Mouse (Mus musculus): Measurements from ENCODE around the gene Mrps17. TPM values are rescaled to one million over a fixed set of nuclear protein-coding genes. Genes with fewer than 3 reads are reported as not detected.

Gene Mrps17
- polyA plus RNA-seq, 1 experiment, result 90.6 TPM

- Histone ChIP-seq H3K4me1 (ENCODE audit: control insufficient read depth, insufficient read depth, low read length) (no peaks in the 10 kb centered on the region), H3K27me3 (ENCODE audit: control insufficient read depth, insufficient read depth, low read length) (no peaks in the 10 kb centered on the region), H3K4me3 (replicated peaks; ENCODE audit: insufficient read depth, low read depth, low read length) (no peak overlapping the region), H3K27ac (ENCODE audit: insufficient read depth, low read length) (no peak overlapping the region)
- WGBS, result 95% methylated on average over 20 of the region's 20 CpGs
- DNase-seq, result no peak
- TF ChIP-seq CTCF (IDR thresholded peaks at IDR 0.05; ENCODE audit: borderline replicate concordance, insufficient read depth, low read depth, low read length) (no peak), POLR2A (IDR thresholded peaks at IDR 0.05; ENCODE audit: borderline replicate concordance, insufficient read depth, low read length) (no peak)
These were observed 41.6 kb downstream of the Mrps17 start for GRCm38 (mm10) chr5:129756886-129757285.

- H3K27ac ChIP-seq (ENCODE audit: insufficient read depth, low read length), result no peak overlapping the region
- no peak overlapping the region for H3K4me3 ChIP-seq (replicated peaks; ENCODE audit: insufficient read depth, low read depth, low read length)
- no peaks in the 10 kb centered on the region for H3K4me1 ChIP-seq (ENCODE audit: control insufficient read depth, insufficient read depth, low read length)
- no peak for DNase-seq
- no peaks in the 10 kb centered on the region for H3K27me3 ChIP-seq (ENCODE audit: control insufficient read depth, insufficient read depth, low read length)
- WGBS, result 91% methylated on average over 13 of the region's 13 CpGs
- no peak for TF ChIP-seq POLR2A (IDR thresholded peaks at IDR 0.05; ENCODE audit: borderline replicate concordance, insufficient read depth, low read length)
- no peak for TF ChIP-seq CTCF (IDR thresholded peaks at IDR 0.05; ENCODE audit: borderline replicate concordance, insufficient read depth, low read depth, low read length)
These were observed 44.7 kb downstream of the Mrps17 start for GRCm38 (mm10) chr5:129759929-129760480.

GRCm38 (mm10) chr5:129761865-129762540 is 46.7 kb downstream of the Mrps17 start:
- H3K27me3 ChIP-seq (ENCODE audit: control insufficient read depth, insufficient read depth, low read length), result no peaks in the 10 kb centered on the region
- H3K27ac ChIP-seq (ENCODE audit: insufficient read depth, low read length), result peak overlapping the region; percentile 25; the same call in 1 of the 2 replicates
- no peaks in the 10 kb centered on the region for H3K4me1 ChIP-seq (ENCODE audit: control insufficient read depth, insufficient read depth, low read length)
- WGBS, result 34% methylated on average over 18 of the region's 18 CpGs
- peak in 1 of 2 experiments; percentile 42 for DNase-seq
- TF ChIP-seq CTCF (IDR thresholded peaks at IDR 0.05; ENCODE audit: borderline replicate concordance, insufficient read depth, low read depth, low read length) (no peak), POLR2A (IDR thresholded peaks at IDR 0.05; ENCODE audit: borderline replicate concordance, insufficient read depth, low read length) (no peak)
- no peak overlapping the region for H3K4me3 ChIP-seq (replicated peaks; ENCODE audit: insufficient read depth, low read depth, low read length)

GRCm38 (mm10) chr5:129770443-129771355 is 55.4 kb downstream of the Mrps17 start:
- WGBS, result 80% methylated on average over 23 of the region's 23 CpGs
- H3K27ac ChIP-seq (ENCODE audit: insufficient read depth, low read length), result no peak overlapping the region
- H3K27me3 ChIP-seq (ENCODE audit: control insufficient read depth, insufficient read depth, low read length), result no peaks in the 10 kb centered on the region
- H3K4me3 ChIP-seq (replicated peaks; ENCODE audit: insufficient read depth, low read depth, low read length), result no peak overlapping the region
- H3K4me1 ChIP-seq (ENCODE audit: control insufficient read depth, insufficient read depth, low read length), result no peaks in the 10 kb centered on the region
- DNase-seq, result no peak
- TF ChIP-seq CTCF (IDR thresholded peaks at IDR 0.05; ENCODE audit: borderline replicate concordance, insufficient read depth, low read depth, low read length) (no peak), POLR2A (IDR thresholded peaks at IDR 0.05; ENCODE audit: borderline replicate concordance, insufficient read depth, low read length) (no peak)

Other genes with a start within 250 kb of the Mrps17 start
- 191 and 194 TPM in 2 replicates for gene Sfswap, start 214.3 kb upstream of the Mrps17 start, polyA plus RNA-seq (2012; rRNA removed)
- gene Mmp17, start 131.3 kb upstream of the Mrps17 start, polyA plus RNA-seq (2012; rRNA removed), result 22.8 and 25.2 TPM in 2 replicates
- 5.0 and 5.5 TPM in 2 replicates for gene Zfp11, start 45.4 kb upstream of the Mrps17 start, polyA plus RNA-seq (2012; rRNA removed)
- not detected in 2 replicates for gene Sept14, start 7.0 kb upstream of the Mrps17 start, polyA plus RNA-seq (2012; rRNA removed)
- 137 and 157 TPM in 2 replicates for gene Nipsnap2, start 9.6 kb downstream of the Mrps17 start, polyA plus RNA-seq (2012; rRNA removed)
- gene Psph, start 72.0 kb downstream of the Mrps17 start, polyA plus RNA-seq (2012; rRNA removed), result 23.4 and 27.3 TPM in 2 replicates
- 16.2 and 17.3 TPM in 2 replicates for gene Sumf2, start 131.5 kb downstream of the Mrps17 start, polyA plus RNA-seq (2012; rRNA removed)
- gene Chchd2, start 172.0 kb downstream of the Mrps17 start, polyA plus RNA-seq (2012; rRNA removed), result 797 and 866 TPM in 2 replicates
- gene Zbed5, start 180.2 kb downstream of the Mrps17 start, polyA plus RNA-seq (2012; rRNA removed), result 3.3 and 3.9 TPM in 2 replicates
- 30.5 and 34.8 TPM in 2 replicates for gene Phkg1, start 183.1 kb downstream of the Mrps17 start, polyA plus RNA-seq (2012; rRNA removed)
- 3.4 and 3.9 TPM in 2 replicates for gene Nupr1l, start 193.0 kb downstream of the Mrps17 start, polyA plus RNA-seq (2012; rRNA removed)
- 29.4 and 32.4 TPM in 2 replicates for gene Vkorc1l1, start 226.5 kb downstream of the Mrps17 start, polyA plus RNA-seq (2012; rRNA removed)

Measured in cerebellum, adult 2 months (tissue).